Mouse (Mus musculus): ENCODE measurements around the gene Gm20521.

DNA sequence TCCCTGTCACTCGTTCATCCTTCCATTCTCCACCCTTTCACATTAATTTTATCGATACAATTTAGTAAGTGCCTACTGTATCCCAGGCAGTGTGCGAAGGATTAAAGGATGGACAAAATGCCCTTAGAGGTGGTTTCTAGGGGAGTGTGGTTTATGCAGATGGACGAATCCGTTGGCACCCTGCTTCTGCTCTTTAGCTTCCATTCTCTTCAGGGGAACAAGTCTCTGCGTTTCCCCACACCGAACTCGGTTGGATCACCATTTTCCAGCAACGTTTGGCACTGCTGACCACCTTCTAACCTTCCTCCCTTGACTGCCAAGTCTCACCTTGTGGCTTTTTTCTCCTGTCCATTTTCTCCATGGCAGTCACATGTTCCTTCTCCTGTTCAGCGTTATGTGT is 30.1 kb downstream of the Gm20521 start:
- TF ChIP-seq GATA1 (IDR thresholded peaks at IDR 0.05; ENCODE audit: borderline replicate concordance, low read length) (no peak), FLI1 (IDR thresholded peaks at IDR 0.05; ENCODE audit: low read length) (no peak)

Data from megakaryocyte, embryonic 14.5 days (primary cell).